Mouse (Mus musculus) MEL (cell line): ENCODE measurements around the gene Alg5. TPM values are rescaled to one million over a fixed set of nuclear protein-coding genes. Genes with fewer than 3 reads are reported as not detected.
A peak's percentile ranks its signal among the peaks of the same experiment; 100 is the strongest.

Experiments
- DNase-seq: peaks from one replicate; pipeline ENCODE4 v3.0.0; 2011; ENCODE audit warnings: low read depth, low spot score
- H3K27ac ChIP-seq: 2 replicates; pipeline ENCODE4 v1.5.1; 2012; ENCODE audit warnings: low read depth, mild to moderate bottlenecking, control low read depth, low read length, moderate library complexity; ENCODE audit not compliant: control insufficient read depth
- H3K27me3 ChIP-seq, 2 experiments: fragments of 150-350 bp in 1 of 2; sonication (generic) in 1 of 2; 2 replicates each; pipeline ENCODE4 v1.6.1; 2012; ENCODE audit warnings: low read length in 2 of 2, mild to moderate bottlenecking in 2 of 2, improper control_type of control experiment in 1 of 2, moderate library complexity in 1 of 2; ENCODE audit not compliant: insufficient read depth in 2 of 2, control insufficient read depth in 1 of 2
- H3K36me3 ChIP-seq, 2 experiments: 2 replicates each; pipeline ENCODE4 v1.6.1; 2012 to 2014; ENCODE audit warnings: low read length in 2 of 2, improper control_type of control experiment in 1 of 2, inconsistent platforms in 1 of 2, mild to moderate bottlenecking in 1 of 2; ENCODE audit not compliant: insufficient read depth in 2 of 2, control insufficient read depth in 1 of 2
- H3K4me1 ChIP-seq, 2 experiments: fragments of 150-350 bp in 1 of 2; sonication (generic) in 1 of 2; 2 replicates each; pipeline ENCODE4 v1.6.1; 2012; ENCODE audit warnings: low read length in 2 of 2, improper control_type of control experiment in 1 of 2, mild to moderate bottlenecking in 1 of 2; ENCODE audit not compliant: insufficient read depth in 2 of 2, control insufficient read depth in 1 of 2
- H3K4me3 ChIP-seq, 2 experiments: fragments of 150-350 bp in 1 of 2; sonication (generic) in 1 of 2; 2 replicates each; pipeline ENCODE4 v1.5.1; 2012; ENCODE audit warnings: low read depth in 2 of 2, low read length in 2 of 2, mild to moderate bottlenecking in 2 of 2, moderate library complexity in 2 of 2, control low read depth in 1 of 2, improper control_type of control experiment in 1 of 2; ENCODE audit not compliant: control insufficient read depth in 1 of 2, insufficient read depth in 1 of 2
- H3K79me2 ChIP-seq: 2 replicates; pipeline ENCODE4 v1.6.1; 2012; ENCODE audit warnings: mild to moderate bottlenecking, low read length, moderate library complexity; ENCODE audit not compliant: control insufficient read depth, poor library complexity, insufficient read depth
- H3K9ac ChIP-seq: 2 replicates; pipeline ENCODE4 v1.6.1; 2012; ENCODE audit warnings: low read depth, mild to moderate bottlenecking, control low read depth, low read length, moderate library complexity; ENCODE audit not compliant: control insufficient read depth, poor library complexity, severe bottlenecking
- H3K9me3 ChIP-seq: fragments of 150-350 bp; sonication (generic); replicated peaks from 2 replicates; pipeline ENCODE4 v1.6.1; 2012; ENCODE audit warnings: mild to moderate bottlenecking, low read length, improper control_type of control experiment, moderate library complexity; ENCODE audit not compliant: insufficient read depth
- CHD2 ChIP-seq: IDR thresholded peaks from 2 replicates; pipeline ENCODE4 v1.6.1; 2011; ENCODE audit warnings: low read length, improper control_type of control experiment
- CTCF ChIP-seq, 3 experiments: IDR thresholded peaks in 2 of 3; conservative IDR thresholded peaks in 1 of 3; 2 replicates each; pipeline ENCODE4 v1.5.1; 2011 to 2012; ENCODE audit warnings: low read length in 3 of 3, low read depth in 2 of 3, mild to moderate bottlenecking in 2 of 3, improper control_type of control experiment in 1 of 3, inconsistent platforms in 1 of 3, mixed read lengths in 1 of 3, moderate library complexity in 1 of 3; ENCODE audit not compliant: control insufficient read depth in 1 of 3, insufficient read depth in 1 of 3, poor library complexity in 1 of 3, severe bottlenecking in 1 of 3
- E2F4 ChIP-seq: IDR thresholded peaks from 2 replicates; pipeline ENCODE4 v1.6.1; 2011; ENCODE audit warnings: low read depth, low read length, improper control_type of control experiment, borderline replicate concordance
- EP300 ChIP-seq, 2 experiments: IDR thresholded peaks; 2 replicates each; pipeline ENCODE4 v1.6.1; 2011; ENCODE audit warnings: improper control_type of control experiment in 2 of 2, low read length in 2 of 2, low read depth in 1 of 2, mild to moderate bottlenecking in 1 of 2
- GATA1 ChIP-seq: IDR thresholded peaks from 2 replicates; pipeline ENCODE4 v1.6.1; 2011; ENCODE audit warnings: low read depth, low read length, improper control_type of control experiment
- HCFC1 ChIP-seq: IDR thresholded peaks from 2 replicates; pipeline ENCODE4 v1.6.1; 2012; ENCODE audit warnings: low read depth, mild to moderate bottlenecking, inconsistent platforms, low read length, improper control_type of control experiment, moderate library complexity
- JUND ChIP-seq: IDR thresholded peaks from 2 replicates; pipeline ENCODE4 v1.6.1; 2011; ENCODE audit warnings: low read depth, mild to moderate bottlenecking, improper control_type of control experiment, low read length
- KAT2A ChIP-seq: conservative IDR thresholded peaks from 2 replicates; pipeline ENCODE4 v1.6.1; 2012; ENCODE audit warnings: low read depth, low read length, improper control_type of control experiment, inconsistent platforms
- MAX ChIP-seq: IDR thresholded peaks from 2 replicates; pipeline ENCODE4 v1.6.1; 2011; ENCODE audit warnings: low read length, improper control_type of control experiment
- MAZ ChIP-seq: IDR thresholded peaks from 2 replicates; pipeline ENCODE4 v1.6.1; 2012; ENCODE audit warnings: low read depth, mild to moderate bottlenecking, inconsistent platforms, low read length, improper control_type of control experiment
- MXI1 ChIP-seq: IDR thresholded peaks from 2 replicates; pipeline ENCODE4 v1.6.1; 2011; ENCODE audit warnings: mild to moderate bottlenecking, low read depth, low read length, improper control_type of control experiment
- MYC ChIP-seq: IDR thresholded peaks from 2 replicates; pipeline ENCODE4 v1.6.1; 2011; ENCODE audit warnings: low read depth, mild to moderate bottlenecking, low read length, improper control_type of control experiment, moderate library complexity
- NRF1 ChIP-seq: IDR thresholded peaks from 2 replicates; pipeline ENCODE4 v1.6.1; 2014; ENCODE audit warnings: low read depth, mild to moderate bottlenecking, inconsistent platforms, low read length, improper control_type of control experiment, moderate library complexity; ENCODE audit not compliant: poor library complexity, insufficient read depth, severe bottlenecking
- POLR2A ChIP-seq, 2 experiments: IDR thresholded peaks; 2 replicates each; pipeline ENCODE4 v1.6.1; 2011 to 2012; ENCODE audit warnings: low read length in 2 of 2, mild to moderate bottlenecking in 2 of 2, control low read depth in 1 of 2, improper control_type of control experiment in 1 of 2, low read depth in 1 of 2, moderate library complexity in 1 of 2; ENCODE audit not compliant: control insufficient read depth in 1 of 2, insufficient read depth in 1 of 2, poor library complexity in 1 of 2
- POLR2AphosphoS5 ChIP-seq: IDR thresholded peaks from 2 replicates; pipeline ENCODE4 v1.6.1; 2012; ENCODE audit warnings: low read depth, borderline replicate concordance, mild to moderate bottlenecking, inconsistent platforms, low read length, moderate library complexity, mixed read lengths
- RAD21 ChIP-seq: IDR thresholded peaks from 2 replicates; pipeline ENCODE4 v1.6.1; 2011; ENCODE audit warnings: mild to moderate bottlenecking, low read depth, low read length, improper control_type of control experiment
- RCOR1 ChIP-seq: IDR thresholded peaks from 2 replicates; pipeline ENCODE4 v1.6.1; 2012; ENCODE audit warnings: low read depth, mild to moderate bottlenecking, inconsistent platforms, low read length, improper control_type of control experiment
- SIN3A ChIP-seq: IDR thresholded peaks from 2 replicates; pipeline ENCODE4 v1.6.1; 2012; ENCODE audit warnings: low read length, improper control_type of control experiment, inconsistent platforms
- TCF12 ChIP-seq: IDR thresholded peaks from 2 replicates; pipeline ENCODE4 v1.6.1; 2014; ENCODE audit warnings: low read depth, mild to moderate bottlenecking, inconsistent platforms, low read length, improper control_type of control experiment, moderate library complexity
- UBTF ChIP-seq: IDR thresholded peaks from 2 replicates; pipeline ENCODE4 v1.6.1; 2012; ENCODE audit warnings: low read depth, mild to moderate bottlenecking, inconsistent platforms, low read length, improper control_type of control experiment, moderate library complexity, borderline replicate concordance; ENCODE audit not compliant: insufficient read depth
- ZNF384 ChIP-seq: IDR thresholded peaks from 2 replicates; pipeline ENCODE4 v1.6.1; 2012; ENCODE audit warnings: low read depth, mild to moderate bottlenecking, inconsistent platforms, low read length, improper control_type of control experiment
- polyA plus RNA-seq, 2 experiments: library from polyadenylated mRNA; stranded (reverse) in 1 of 2; unstranded in 1 of 2; fragments of >175 nt in 1 of 2; fragments of >200 nt in 1 of 2; gene quantifications; 2 replicates each; pipeline versions ENCODE4 v1.2.1 to v1.2.4; 2012; ENCODE audit warnings: low replicate concordance in 2 of 2, low read depth in 1 of 2; ENCODE audit not compliant: insufficient read length in 2 of 2, insufficient read depth in 1 of 2, missing spikeins in 1 of 2
- total RNA-seq: library from RNA; depleted of rRNA; stranded (reverse); fragments of 300-350 nt; gene quantifications from 2 replicates; pipeline ENCODE4 v1.2.3, GENCODE M21; 2012

Gene Alg5
- total and polyA plus RNA-seq, 3 experiments: 34.8 to 44.0 TPM; not detected in 1

- H3K36me3 ChIP-seq: peaks cover 16 to 30% of the 10 kb centered on the region in 2 experiments
- H3K9ac ChIP-seq: peak overlapping the region; percentile 91
- H3K9me3 ChIP-seq: no peaks in the 10 kb centered on the region
- H3K27ac ChIP-seq: peak overlapping the region; percentile 89; the same call in 1 of the 2 replicates
- H3K27me3 ChIP-seq: no peaks in the 10 kb centered on the region
- peaks cover 36% of the 10 kb centered on the region for H3K79me2 ChIP-seq
- DNase-seq: peak; percentile 71
- TF ChIP-seq MAX (peak; percentile 47; the same call in 1 of the 2 replicates), SIN3A (peak; percentile 13; the same call in 1 of the 2 replicates), MYC (0 out of 2 replicates have a peak, but pooled peaks have one; percentile 36), POLR2A (IDR thresholded peaks at IDR 0.05; ENCODE audit: control insufficient read depth in 1 of 2, insufficient read depth in 1 of 2, low read depth in 1 of 2, low read length in 2 of 2, poor library complexity in 1 of 2) (peak in 1 of 2 experiments; percentile 57; a peak in 1 of 4 replicates), MXI1 (peak; percentile 30), RCOR1 (no peak), UBTF (no peak), ZNF384 (peak; percentile 92)
- peak overlapping the region; percentile 88 to 99 for H3K4me3 ChIP-seq
- H3K4me1 ChIP-seq: peaks cover 11 to 14% of the 10 kb centered on the region in 2 experiments
Observed at GRCm38 (mm10) chr3:54736101-54736927, 975 bp downstream of the Alg5 start.

- Histone ChIP-seq H3K27ac (no peak overlapping the region), H3K9ac (no peak overlapping the region), H3K9me3 (no peaks in the 10 kb centered on the region), H3K79me2 (peaks cover 36% of the 10 kb centered on the region), H3K4me3 (no peak overlapping the region), H3K27me3 (no peaks in the 10 kb centered on the region), H3K36me3 (peaks cover 14 to 22% of the 10 kb centered on the region in 2 experiments), H3K4me1 (peaks cover 11% of the 10 kb centered on the region in 2 experiments)
- TF ChIP-seq TCF12 (no peak), POLR2AphosphoS5 (no peak), ZNF384 (no peak), GATA1 (no peak), CTCF (IDR thresholded peaks at IDR 0.05 in 2 of 3, conservative IDR thresholded peaks at IDR 0.05 in 1 of 3; ENCODE audit: control insufficient read depth in 1 of 3, insufficient read depth in 1 of 3, low read depth in 2 of 3, low read length in 3 of 3, poor library complexity in 1 of 3, severe bottlenecking in 1 of 3) (no peak), RCOR1 (no peak), MYC (no peak), JUND (no peak), EP300 (IDR thresholded peaks at IDR 0.05; ENCODE audit: low read depth in 1 of 2, low read length in 2 of 2) (no peak), MXI1 (no peak), NRF1 (no peak), RAD21 (no peak), CHD2 (no peak), E2F4 (no peak), SIN3A (no peak), MAZ (no peak), KAT2A (no peak), HCFC1 (no peak)
- no peak for DNase-seq
Observed at GRCm38 (mm10) chr3:54737317-54737716, 2.0 kb downstream of the Alg5 start.
